Mouse (Mus musculus): ENCODE data around the gene Eml6. TPM values are rescaled to one million over a fixed set of nuclear protein-coding genes. Genes with fewer than 3 reads are reported as not detected.

The Eml6 gene
- polyA plus RNA-seq, 1 experiment from 2014 or later = 0.88 TPM

DNA sequence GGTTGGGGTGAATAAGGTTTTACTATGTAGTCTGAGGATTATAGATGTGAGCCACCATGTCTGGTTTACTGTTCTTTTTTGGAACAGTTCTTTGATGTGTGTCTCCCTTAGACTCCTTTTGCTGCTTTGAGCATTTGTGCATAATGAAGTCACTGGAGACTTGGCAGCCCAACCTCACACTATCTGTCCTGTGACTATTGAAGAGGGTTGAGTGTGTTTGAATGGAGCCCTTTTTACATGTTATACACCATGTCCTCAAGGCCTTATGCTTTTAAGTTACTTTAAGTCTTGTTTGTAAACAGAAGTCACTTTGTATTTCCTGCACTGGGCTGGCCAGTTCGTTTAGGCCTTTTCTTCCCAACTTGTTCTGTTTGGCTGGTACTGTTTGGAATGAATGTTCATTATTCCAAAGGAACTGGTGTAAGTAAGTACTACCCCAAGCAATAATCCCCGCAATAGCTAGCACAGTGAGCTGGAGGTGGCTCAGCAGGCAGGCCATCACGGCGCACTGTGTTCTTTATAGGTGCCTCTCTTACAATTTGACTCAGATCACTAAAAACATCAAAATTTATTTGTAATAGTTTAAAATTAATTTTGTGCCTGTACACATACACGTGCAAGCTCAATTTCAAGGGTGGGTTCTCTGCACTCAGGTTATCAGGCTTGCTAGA lies 280.9 kb downstream of the Eml6 start:
- H3K36me3 ChIP-seq (ENCODE audit: control insufficient read depth, insufficient read depth) = peaks cover 28% of the 10 kb centered on the region
- WGBS = 91% methylated on average over 5 of the region's 5 CpGs

GRCm38 (mm10) chr11:29739752-29740151 lies 286.1 kb downstream of the Eml6 start:
- Histone ChIP-seq H3K4me2 (ENCODE audit: low read depth, low read length) (no peak overlapping the region), H3K9ac (ENCODE audit: low read length) (no peak overlapping the region), H3K27ac (ENCODE audit: low read length) (no peak overlapping the region), H3K36me3 (ENCODE audit: control insufficient read depth, insufficient read depth) (peaks cover 16% of the 10 kb centered on the region), H3K9me3 (replicated peaks; ENCODE audit: control insufficient read depth, low read length) (no peaks in the 10 kb centered on the region), H3K4me3 (ENCODE audit: low read length) (no peak overlapping the region), H3K4me1 (ENCODE audit: control insufficient read depth, insufficient read depth, low read length) (no peaks in the 10 kb centered on the region; the same call in 1 of the 2 replicates), H3K27me3 (ENCODE audit: control insufficient read depth, insufficient read depth, low read length) (no peaks in the 10 kb centered on the region)
- ATAC-seq (replicated peaks; ENCODE audit: extremely low read depth, insufficient read depth, low FRiP score) = no peak
- WGBS = 79% methylated on average over 2 of the region's 2 CpGs

More for the DNA sequence above, 280.9 kb downstream of the Eml6 start:
- no peaks in the 10 kb centered on the region for H3K27me3 ChIP-seq (ENCODE audit: control insufficient read depth, insufficient read depth, low read length)
- no peaks in the 10 kb centered on the region for H3K4me1 ChIP-seq (ENCODE audit: control insufficient read depth, insufficient read depth, low read length)
- no peak overlapping the region for H3K4me3 ChIP-seq (ENCODE audit: low read length)
- ATAC-seq (replicated peaks; ENCODE audit: extremely low read depth, insufficient read depth, low FRiP score) = no peak
- no peak overlapping the region for H3K9ac ChIP-seq (ENCODE audit: low read length)
- no peak overlapping the region for H3K27ac ChIP-seq (ENCODE audit: low read length)
- H3K4me2 ChIP-seq (ENCODE audit: low read depth, low read length) = no peak overlapping the region
- no peaks in the 10 kb centered on the region for H3K9me3 ChIP-seq (replicated peaks; ENCODE audit: control insufficient read depth, low read length)

DNA sequence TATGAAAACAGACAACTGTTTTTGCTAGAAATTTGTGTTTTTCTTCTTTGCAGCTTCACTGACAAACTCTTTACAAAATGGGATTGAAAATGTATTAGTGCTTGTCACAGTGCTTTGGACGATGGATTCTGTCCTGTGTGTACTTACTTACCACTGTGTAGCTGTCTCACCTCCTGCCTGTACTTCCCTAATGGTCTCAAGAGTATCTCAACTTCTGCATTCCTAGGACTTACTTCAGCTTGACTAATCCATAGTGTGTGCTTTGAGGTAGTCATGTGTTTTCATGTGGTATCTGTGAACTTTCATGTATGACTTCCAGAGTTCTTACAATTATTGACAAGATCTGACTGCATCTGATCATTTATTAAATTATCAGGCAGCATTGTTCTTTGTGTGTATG lies 297.9 kb downstream of the Eml6 start:
- Histone ChIP-seq H3K4me2 (ENCODE audit: low read depth, low read length) (no peak overlapping the region), H3K9me3 (replicated peaks; ENCODE audit: control insufficient read depth, low read length) (no peaks in the 10 kb centered on the region), H3K27ac (ENCODE audit: low read length) (no peak overlapping the region), H3K36me3 (ENCODE audit: control insufficient read depth, insufficient read depth) (peaks cover 2% of the 10 kb centered on the region; the same call in 1 of the 2 replicates), H3K9ac (ENCODE audit: low read length) (no peak overlapping the region), H3K4me3 (ENCODE audit: low read length) (no peak overlapping the region), H3K27me3 (ENCODE audit: control insufficient read depth, insufficient read depth, low read length) (no peaks in the 10 kb centered on the region), H3K4me1 (ENCODE audit: control insufficient read depth, insufficient read depth, low read length) (peaks cover 5% of the 10 kb centered on the region; the same call in 1 of the 2 replicates)
- 76% methylated on average over 1 of the region's 1 CpGs for WGBS
- no peak for ATAC-seq (replicated peaks; ENCODE audit: extremely low read depth, insufficient read depth, low FRiP score)

GRCm38 (mm10) chr11:29725610-29726009 lies 300.2 kb downstream of the Eml6 start:
- peaks cover 2% of the 10 kb centered on the region; the same call in 1 of the 2 replicates for H3K4me1 ChIP-seq (ENCODE audit: control insufficient read depth, insufficient read depth, low read length)
- H3K4me3 ChIP-seq (ENCODE audit: low read length) = no peak overlapping the region
- no peak for ATAC-seq (replicated peaks; ENCODE audit: extremely low read depth, insufficient read depth, low FRiP score)
- H3K27me3 ChIP-seq (ENCODE audit: control insufficient read depth, insufficient read depth, low read length) = no peaks in the 10 kb centered on the region
- H3K27ac ChIP-seq (ENCODE audit: low read length) = no peak overlapping the region
- no peaks in the 10 kb centered on the region for H3K9me3 ChIP-seq (replicated peaks; ENCODE audit: control insufficient read depth, low read length)
- H3K9ac ChIP-seq (ENCODE audit: low read length) = no peak overlapping the region
- WGBS = 78% methylated on average over 1 of the region's 1 CpGs
- H3K36me3 ChIP-seq (ENCODE audit: control insufficient read depth, insufficient read depth) = peaks cover 2% of the 10 kb centered on the region; the same call in 1 of the 2 replicates
- H3K4me2 ChIP-seq (ENCODE audit: low read depth, low read length) = no peak overlapping the region

GRCm38 (mm10) chr11:29725167-29725566 lies 300.7 kb downstream of the Eml6 start:
- no peaks in the 10 kb centered on the region for H3K9me3 ChIP-seq (replicated peaks; ENCODE audit: control insufficient read depth, low read length)
- H3K27me3 ChIP-seq (ENCODE audit: control insufficient read depth, insufficient read depth, low read length) = no peaks in the 10 kb centered on the region
- no peak overlapping the region for H3K4me3 ChIP-seq (ENCODE audit: low read length)
- H3K4me2 ChIP-seq (ENCODE audit: low read depth, low read length) = no peak overlapping the region
- peaks cover 2% of the 10 kb centered on the region; the same call in 1 of the 2 replicates for H3K4me1 ChIP-seq (ENCODE audit: control insufficient read depth, insufficient read depth, low read length)
- no peak overlapping the region for H3K27ac ChIP-seq (ENCODE audit: low read length)
- H3K36me3 ChIP-seq (ENCODE audit: control insufficient read depth, insufficient read depth) = peaks cover 2% of the 10 kb centered on the region; the same call in 1 of the 2 replicates
- no peak overlapping the region for H3K9ac ChIP-seq (ENCODE audit: low read length)
- no peak for ATAC-seq (replicated peaks; ENCODE audit: extremely low read depth, insufficient read depth, low FRiP score)

GRCm38 (mm10) chr11:29724213-29724612 lies 301.6 kb downstream of the Eml6 start:
- H3K4me1 ChIP-seq (ENCODE audit: control insufficient read depth, insufficient read depth, low read length) = peaks cover 2% of the 10 kb centered on the region; the same call in 1 of the 2 replicates
- H3K27me3 ChIP-seq (ENCODE audit: control insufficient read depth, insufficient read depth, low read length) = no peaks in the 10 kb centered on the region
- H3K36me3 ChIP-seq (ENCODE audit: control insufficient read depth, insufficient read depth) = peaks cover 2% of the 10 kb centered on the region; the same call in 1 of the 2 replicates
- no peak overlapping the region for H3K4me2 ChIP-seq (ENCODE audit: low read depth, low read length)
- ATAC-seq (replicated peaks; ENCODE audit: extremely low read depth, insufficient read depth, low FRiP score) = no peak
- 95% methylated on average over 2 of the region's 2 CpGs for WGBS
- no peak overlapping the region for H3K9ac ChIP-seq (ENCODE audit: low read length)
- no peaks in the 10 kb centered on the region for H3K9me3 ChIP-seq (replicated peaks; ENCODE audit: control insufficient read depth, low read length)
- H3K4me3 ChIP-seq (ENCODE audit: low read length) = no peak overlapping the region
- no peak overlapping the region for H3K27ac ChIP-seq (ENCODE audit: low read length)

DNA sequence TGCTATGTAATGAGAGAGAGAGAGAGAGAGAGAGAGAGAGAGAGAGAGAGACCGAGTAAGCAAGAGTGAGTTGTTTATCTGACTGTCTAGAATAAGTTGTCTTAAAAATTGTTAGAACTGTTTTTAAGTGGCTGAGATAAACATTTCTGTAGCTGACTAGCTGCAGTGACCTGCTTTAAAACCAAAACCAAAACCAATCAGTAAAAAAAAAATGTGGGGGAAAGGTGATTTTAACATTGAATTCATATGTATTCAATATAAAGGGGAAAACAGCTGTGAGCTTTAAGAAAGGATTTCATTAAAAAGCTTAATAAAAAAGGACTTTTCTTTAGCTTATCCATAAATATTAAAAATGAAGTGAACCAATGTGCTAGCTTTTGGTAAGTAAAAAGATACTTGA lies 306.2 kb downstream of the Eml6 start:
- 55% methylated on average over 1 of the region's 1 CpGs for WGBS
- Histone ChIP-seq H3K27me3 (ENCODE audit: control insufficient read depth, insufficient read depth, low read length) (no peaks in the 10 kb centered on the region), H3K27ac (ENCODE audit: low read length) (no peak overlapping the region), H3K4me3 (ENCODE audit: low read length) (no peak overlapping the region), H3K9ac (ENCODE audit: low read length) (no peak overlapping the region), H3K4me2 (ENCODE audit: low read depth, low read length) (no peak overlapping the region), H3K36me3 (ENCODE audit: control insufficient read depth, insufficient read depth) (no peaks in the 10 kb centered on the region), H3K4me1 (ENCODE audit: control insufficient read depth, insufficient read depth, low read length) (peaks cover 2% of the 10 kb centered on the region; the same call in 1 of the 2 replicates), H3K9me3 (replicated peaks; ENCODE audit: control insufficient read depth, low read length) (no peaks in the 10 kb centered on the region)
- no peak for ATAC-seq (replicated peaks; ENCODE audit: extremely low read depth, insufficient read depth, low FRiP score)

- no peaks in the 10 kb centered on the region for H3K9me3 ChIP-seq (replicated peaks; ENCODE audit: control insufficient read depth, low read length)
- no peak overlapping the region for H3K9ac ChIP-seq (ENCODE audit: low read length)
- 55% methylated on average over 6 of the region's 6 CpGs for WGBS
- no peak overlapping the region for H3K4me3 ChIP-seq (ENCODE audit: low read length)
- H3K27me3 ChIP-seq (ENCODE audit: control insufficient read depth, insufficient read depth, low read length) = no peaks in the 10 kb centered on the region
- no peak overlapping the region for H3K4me2 ChIP-seq (ENCODE audit: low read depth, low read length)
- peaks cover 2% of the 10 kb centered on the region; the same call in 1 of the 2 replicates for H3K4me1 ChIP-seq (ENCODE audit: control insufficient read depth, insufficient read depth, low read length)
- no peaks in the 10 kb centered on the region for H3K36me3 ChIP-seq (ENCODE audit: control insufficient read depth, insufficient read depth)
- no peak for ATAC-seq (replicated peaks; ENCODE audit: extremely low read depth, insufficient read depth, low FRiP score)
- H3K27ac ChIP-seq (ENCODE audit: low read length) = no peak overlapping the region
Observed at GRCm38 (mm10) chr11:29718541-29718940, 307.3 kb downstream of the Eml6 start.

- Histone ChIP-seq H3K9me3 (replicated peaks; ENCODE audit: control insufficient read depth, low read length) (no peaks in the 10 kb centered on the region), H3K27ac (ENCODE audit: low read length) (no peak overlapping the region), H3K9ac (ENCODE audit: low read length) (no peak overlapping the region), H3K4me2 (ENCODE audit: low read depth, low read length) (no peak overlapping the region), H3K4me1 (ENCODE audit: control insufficient read depth, insufficient read depth, low read length) (peaks cover 2% of the 10 kb centered on the region; the same call in 1 of the 2 replicates), H3K4me3 (ENCODE audit: low read length) (no peak overlapping the region), H3K27me3 (ENCODE audit: control insufficient read depth, insufficient read depth, low read length) (no peaks in the 10 kb centered on the region), H3K36me3 (ENCODE audit: control insufficient read depth, insufficient read depth) (peaks cover 3% of the 10 kb centered on the region; the same call in 1 of the 2 replicates)
- no peak for ATAC-seq (replicated peaks; ENCODE audit: extremely low read depth, insufficient read depth, low FRiP score)
- 83% methylated on average over 3 of the region's 3 CpGs for WGBS
Observed at GRCm38 (mm10) chr11:29715499-29715898, 310.3 kb downstream of the Eml6 start.

Measured in heart, embryonic 16.5 days (tissue).